Mouse (Mus musculus): Measurements from ENCODE around the gene Ttc4. TPM values are rescaled to one million over a fixed set of nuclear protein-coding genes. Genes with fewer than 3 reads are reported as not detected.

Ttc4 gene
- 50.9 and 53.1 TPM in 2 replicates for polyA plus RNA-seq (2012; rRNA removed)

DNA sequence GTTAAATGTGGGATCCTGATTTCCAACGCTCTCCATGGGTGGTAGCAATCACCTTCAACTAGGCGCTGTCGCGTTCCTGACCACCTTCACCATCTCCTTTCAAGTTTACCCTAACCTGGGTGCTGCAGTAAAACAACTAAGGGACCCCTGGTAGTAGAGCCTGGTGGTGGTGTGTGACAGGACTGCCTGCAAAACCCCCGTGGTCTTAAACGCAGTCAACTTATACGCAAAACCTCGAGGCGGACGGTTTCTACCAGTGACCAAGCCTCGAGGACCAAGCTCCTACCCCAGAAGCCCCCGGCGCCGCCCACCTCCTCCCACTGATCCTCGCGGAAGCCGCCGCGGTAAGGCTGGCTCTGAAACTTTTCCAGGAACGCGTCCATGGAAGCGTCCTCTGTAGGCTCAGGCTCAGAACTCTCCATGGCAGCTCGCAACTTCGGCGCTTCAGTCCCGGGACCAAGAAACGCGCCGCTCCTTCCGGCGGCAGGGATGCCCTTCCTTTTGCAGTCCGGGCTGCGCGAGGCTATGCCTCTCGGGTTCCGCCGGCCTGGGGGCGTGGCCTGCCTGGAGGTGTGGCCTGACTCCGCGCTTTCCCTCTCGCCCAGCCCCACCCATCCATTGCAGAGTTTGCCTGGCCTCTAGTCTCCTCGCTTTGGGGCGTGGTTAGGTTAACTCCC, at the start of gene Ttc4:
TSS of gene Ttc4 (minus strand) at position 503 of the 677 bp plus-strand sequence.

DNA sequence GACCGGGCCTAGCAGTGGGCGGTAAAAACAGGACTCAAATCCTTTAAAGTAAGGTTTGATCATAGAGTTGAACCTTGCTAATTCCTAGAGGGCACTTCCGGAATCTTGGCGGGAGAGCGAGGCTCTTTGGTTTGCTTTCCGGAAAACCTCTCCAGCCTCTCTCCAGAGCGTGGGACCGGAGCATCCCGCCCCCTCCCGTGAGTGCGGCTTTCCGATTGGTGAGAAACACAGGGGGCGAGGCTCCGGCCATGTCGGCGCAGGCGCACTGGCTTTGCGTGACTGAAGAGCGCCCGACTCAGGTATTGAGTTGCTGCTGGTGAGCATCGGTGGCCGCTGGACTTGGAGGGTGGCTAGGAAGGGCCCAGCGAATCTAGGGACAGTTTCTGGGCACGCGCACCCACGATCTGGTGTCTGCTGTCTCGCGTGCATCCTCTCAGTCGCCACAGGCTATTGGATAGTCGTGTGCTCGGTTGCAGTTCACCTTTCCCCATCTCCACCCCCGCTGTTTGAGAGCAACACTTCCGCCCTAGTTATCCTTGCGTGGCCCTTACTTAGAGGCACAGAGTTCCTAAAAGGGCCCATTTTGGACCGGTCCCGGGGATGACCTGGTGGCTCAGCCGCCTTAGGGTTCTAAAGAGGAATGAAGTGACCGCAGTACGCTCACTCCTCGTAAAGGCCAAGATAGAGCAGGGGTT, 27.8 kb downstream of the Ttc4 start, which contains the start of gene Pars2:
TSS of gene Pars2 (plus strand) at position 237 of the 695 bp plus-strand sequence.

DNA sequence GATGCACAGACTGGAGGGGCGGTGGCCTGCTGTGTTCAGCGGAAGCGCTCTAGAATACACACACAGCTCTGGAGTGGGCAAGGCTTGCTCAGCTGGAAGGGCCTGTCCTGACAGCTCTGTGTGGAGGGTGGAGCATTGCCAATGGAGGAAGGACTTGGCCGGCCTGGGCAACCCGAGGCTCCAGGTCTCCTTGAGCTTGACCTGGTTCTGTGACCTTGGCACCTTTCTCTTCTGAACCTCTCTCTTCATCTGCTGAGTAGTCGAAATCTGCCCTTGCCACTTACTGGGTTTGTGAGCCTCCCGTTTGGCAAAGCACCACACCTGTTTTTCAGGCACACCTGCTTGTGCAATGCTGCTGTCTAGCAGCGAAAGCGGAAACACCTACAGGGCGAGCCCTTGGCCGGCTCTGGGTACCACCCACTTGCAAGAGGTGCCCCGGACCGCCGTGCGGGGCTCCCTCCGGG, 56.7 kb downstream of the Ttc4 start, which contains the start of gene Ttc22:
TSS of gene Ttc22 (plus strand) at position 403 of the 464 bp plus-strand sequence.

DNA sequence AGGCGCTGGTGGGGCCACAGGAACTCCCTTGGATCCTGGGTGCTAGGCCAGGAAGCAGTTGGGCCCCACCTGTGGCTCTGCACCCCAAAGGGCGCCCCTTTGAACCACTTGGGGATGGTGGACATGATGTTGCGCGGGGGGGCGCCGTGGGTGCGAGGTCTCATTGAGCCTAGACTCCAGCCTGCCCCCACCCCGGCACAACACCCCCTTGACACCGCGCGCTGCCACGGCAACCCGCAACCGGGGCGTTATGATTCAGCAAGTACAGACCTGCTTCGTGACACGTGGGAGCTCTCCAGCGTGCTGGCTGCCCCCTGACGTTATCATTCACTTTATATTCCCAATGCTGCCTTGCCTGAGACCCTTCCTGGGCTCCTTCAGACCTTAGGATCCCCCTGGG, 61.7 kb downstream of the Ttc4 start, which contains the start of gene Lexm:
TSS of gene Lexm (minus strand) at position 186 of the 400 bp plus-strand sequence.

Other genes starting within 250 kb of the Ttc4 start
- 0.61 and 1.3 TPM in 2 replicates for gene Pcsk9, start 214.6 kb downstream of the Ttc4 start, polyA plus RNA-seq (2012; rRNA removed)
- 0.05 and 0.17 TPM in 2 replicates for gene Bsnd, start 186.7 kb downstream of the Ttc4 start, polyA plus RNA-seq (2012; rRNA removed)
- gene Dhcr24, start 117.9 kb downstream of the Ttc4 start, polyA plus RNA-seq (2012; rRNA removed), result 146 and 162 TPM in 2 replicates
- not detected in 2 replicates for gene Lexm, start 61.7 kb downstream of the Ttc4 start, polyA plus RNA-seq (2012; rRNA removed)
- gene Ttc22, start 56.5 kb downstream of the Ttc4 start, polyA plus RNA-seq (2012; rRNA removed), result 2.0 TPM in 2 replicates
- gene Pars2, start 27.9 kb downstream of the Ttc4 start, polyA plus RNA-seq (2012; rRNA removed), result 11.9 and 19.5 TPM in 2 replicates
- gene Mroh7, start 52.0 kb upstream of the Ttc4 start, polyA plus RNA-seq (2012; rRNA removed), result 5.2 and 6.6 TPM in 2 replicates
- gene Fam151a, start 54.9 kb upstream of the Ttc4 start, polyA plus RNA-seq (2012; rRNA removed), result 12.7 and 14.8 TPM in 2 replicates
- gene Acot11, start 126.1 kb upstream of the Ttc4 start, polyA plus RNA-seq (2012; rRNA removed), result 10.8 and 13.7 TPM in 2 replicates
- 68.5 and 72.7 TPM in 2 replicates for gene Ssbp3, start 231.8 kb upstream of the Ttc4 start, polyA plus RNA-seq (2012; rRNA removed)

All from ovary, adult 2 months (tissue).